Mouse (Mus musculus): ENCODE results near the gene Arhgef16.

Gene Arhgef16

DNA sequence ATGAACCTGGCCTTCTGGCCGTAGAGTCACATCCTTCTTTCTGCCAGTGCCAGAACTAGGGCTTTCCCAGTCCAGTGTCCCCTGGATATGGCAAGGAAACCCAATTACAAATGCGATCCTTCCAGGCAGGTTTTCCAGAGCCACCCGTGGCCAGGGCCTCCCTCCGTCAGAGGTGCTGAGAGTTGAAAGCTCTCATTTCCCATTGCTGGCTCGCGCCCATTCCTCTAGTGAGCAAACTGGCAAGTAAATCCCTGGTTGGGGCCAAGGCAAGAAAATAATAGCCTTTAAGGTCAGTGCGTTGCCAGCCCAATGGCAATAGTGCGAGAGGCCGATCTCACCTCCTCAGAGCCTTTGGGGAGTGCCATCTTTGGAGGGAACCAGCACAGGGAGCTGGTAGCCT lies 71.9 kb downstream of the Arhgef16 start:
- DNase-seq (ENCODE audit: low spot score in 2 of 2): no peak
